Mouse (Mus musculus) liver, embryonic 13.5 days (tissue): ENCODE measurements around the gene Adipor1. TPM values are rescaled to one million over a fixed set of nuclear protein-coding genes. Genes with fewer than 3 reads are reported as not detected.

Experiments used
- ATAC-seq: fragments of 200-750 bp; cut with Nextera tagmentation; 2 replicates; pipeline ENCODE4 v1.8.0; 2017; ENCODE audit warnings: low read depth, mild to moderate bottlenecking, moderate number of reproducible peaks, moderate library complexity
- DNase-seq: peaks from one replicate; pipeline ENCODE4 v3.0.0; 2022
- H3K27ac ChIP-seq: fragments of 300-500 bp; sonication (generic); 2 replicates; pipeline ENCODE4 v1.5.1; 2015; ENCODE audit warnings: moderate library complexity, mild to moderate bottlenecking, inconsistent platforms
- H3K27me3 ChIP-seq: fragments of 300-500 bp; sonication (generic); 2 replicates; pipeline ENCODE4 v1.6.1; 2015; ENCODE audit warnings: mild to moderate bottlenecking, inconsistent platforms
- H3K36me3 ChIP-seq: fragments of 300-500 bp; sonication (generic); 2 replicates; pipeline ENCODE4 v1.6.1; 2015; ENCODE audit warnings: mild to moderate bottlenecking, inconsistent platforms
- H3K4me1 ChIP-seq: fragments of 300-500 bp; sonication (generic); replicated peaks from 2 replicates; pipeline ENCODE4 v1.6.1; 2015; ENCODE audit warnings: inconsistent platforms
- H3K4me2 ChIP-seq: fragments of 300-500 bp; sonication (generic); 2 replicates; pipeline ENCODE4 v1.6.1; 2015; ENCODE audit warnings: inconsistent platforms, mild to moderate bottlenecking, moderate library complexity
- H3K4me3 ChIP-seq: fragments of 300-500 bp; sonication (generic); replicated peaks from 2 replicates; pipeline ENCODE4 v1.5.1; 2015; ENCODE audit warnings: mild to moderate bottlenecking, inconsistent platforms
- H3K9ac ChIP-seq: fragments of 300-500 bp; sonication (generic); 2 replicates; pipeline ENCODE4 v1.6.1; 2015; ENCODE audit warnings: mild to moderate bottlenecking, inconsistent platforms
- H3K9me3 ChIP-seq: fragments of 300-500 bp; sonication (generic); replicated peaks from 2 replicates; pipeline ENCODE4 v1.6.1; 2016; ENCODE audit warnings: inconsistent platforms
- WGBS: fragments of 180-500 bp; shearing (Covaris S2); methylation state at CpG from one replicate; pipeline ENCODE4 v1.1.7; 2015; ENCODE audit not compliant: insufficient replicate concordance; 5-methylcytosine and 5-hydroxymethylcytosine counted together
- polyA plus RNA-seq: library from polyadenylated mRNA; unstranded; fragments of >200 nt; fragmentation: Nextera tagmentation; extraction: Ambion mirVana; gene quantifications from 2 replicates; pipeline ENCODE4 v1.2.1, GENCODE M21; 2015

Adipor1 gene
- polyA plus RNA-seq, 1 experiment from 2014 or later: 130 TPM

- no peaks in the 10 kb centered on the region; the same call in 1 of the 2 replicates for H3K4me1 ChIP-seq
- WGBS: 69% methylated on average over 5 of the region's 5 CpGs
- no peaks in the 10 kb centered on the region for H3K9me3 ChIP-seq
- ATAC-seq (no peak), DNase-seq (no peak)
- no peak overlapping the region for H3K4me2 ChIP-seq
- no peak overlapping the region for H3K9ac ChIP-seq
- H3K36me3 ChIP-seq: no peaks in the 10 kb centered on the region
- no peaks in the 10 kb centered on the region; the same call in 1 of the 2 replicates for H3K27me3 ChIP-seq
- no peak overlapping the region for H3K4me3 ChIP-seq
- no peak overlapping the region for H3K27ac ChIP-seq
Measured at GRCm38 (mm10) chr1:134399735-134400134, 15.4 kb upstream of the Adipor1 start.

GRCm38 (mm10) chr1:134405509-134406413 lies 9.4 kb upstream of the Adipor1 start, which contains the start of gene Cyb5r1:
Cyb5r1 (plus strand) TSS chr1:134405559.
- Histone ChIP-seq H3K27me3 (no peaks in the 10 kb centered on the region), H3K4me1 (peaks cover 15% of the 10 kb centered on the region), H3K4me3 (peak within 1 kb of the TSS; percentile 81), H3K27ac (peak within 1 kb of the TSS; percentile 88), H3K9ac (peak within 1 kb of the TSS; percentile 90), H3K4me2 (peak within 1 kb of the TSS; percentile 85), H3K9me3 (no peaks in the 10 kb centered on the region), H3K36me3 (peaks cover 33% of the 10 kb centered on the region)
- DNase-seq: peak; percentile 84
- peak; percentile 97 for ATAC-seq
- WGBS: under 1% methylated on average over 43 of the region's 43 CpGs

- peak overlapping the region; percentile 88 for H3K27ac ChIP-seq
- peaks cover 15% of the 10 kb centered on the region for H3K4me1 ChIP-seq
- no peaks in the 10 kb centered on the region for H3K27me3 ChIP-seq
- peak overlapping the region; percentile 90 for H3K9ac ChIP-seq
- H3K9me3 ChIP-seq: no peaks in the 10 kb centered on the region
- H3K4me2 ChIP-seq: peak overlapping the region; percentile 85
- DNase-seq: no peak
- H3K4me3 ChIP-seq: peak overlapping the region; percentile 81
- WGBS: 14% methylated on average over 8 of the region's 8 CpGs
- ATAC-seq: no peak
- peaks cover 37% of the 10 kb centered on the region for H3K36me3 ChIP-seq
Measured at GRCm38 (mm10) chr1:134406414-134406771, 8.8 kb upstream of the Adipor1 start.

- DNase-seq: no peak
- no peak overlapping the region for H3K27ac ChIP-seq
Measured at GRCm38 (mm10) chr1:134408080-134408479, 7.1 kb upstream of the Adipor1 start.

GRCm38 (mm10) chr1:134411706-134412629 lies 3.2 kb upstream of the Adipor1 start:
- H3K4me3 ChIP-seq: no peak overlapping the region
- WGBS: 83% methylated on average over 9 of the region's 9 CpGs
- H3K27me3 ChIP-seq: no peaks in the 10 kb centered on the region
- H3K9ac ChIP-seq: no peak overlapping the region
- no peaks in the 10 kb centered on the region for H3K9me3 ChIP-seq
- ATAC-seq (no peak), DNase-seq (no peak)
- peaks cover 47% of the 10 kb centered on the region for H3K36me3 ChIP-seq
- no peak overlapping the region for H3K4me2 ChIP-seq
- H3K27ac ChIP-seq: no peak overlapping the region
- H3K4me1 ChIP-seq: peaks cover 28% of the 10 kb centered on the region

More at GRCm38 (mm10) chr1:134408080-134408479, 7.1 kb upstream of the Adipor1 start:
- 88% methylated on average over 8 of the region's 8 CpGs for WGBS
- no peaks in the 10 kb centered on the region for H3K9me3 ChIP-seq
- H3K4me2 ChIP-seq: no peak overlapping the region
- no peak overlapping the region for H3K9ac ChIP-seq
- H3K36me3 ChIP-seq: peaks cover 47% of the 10 kb centered on the region
- H3K27me3 ChIP-seq: no peaks in the 10 kb centered on the region
- peaks cover 15% of the 10 kb centered on the region for H3K4me1 ChIP-seq
- ATAC-seq: no peak
- no peak overlapping the region for H3K4me3 ChIP-seq

- peaks cover 39% of the 10 kb centered on the region for H3K36me3 ChIP-seq
- no peak overlapping the region for H3K4me3 ChIP-seq
- WGBS: 42% methylated on average over 2 of the region's 2 CpGs
- ATAC-seq: no peak
- peak overlapping the region; percentile 75 for H3K9ac ChIP-seq
- H3K4me1 ChIP-seq: peaks cover 43% of the 10 kb centered on the region
- peak overlapping the region; percentile 76 for H3K4me2 ChIP-seq
- H3K9me3 ChIP-seq: no peaks in the 10 kb centered on the region
- H3K27ac ChIP-seq: peak overlapping the region; percentile 97
- DNase-seq: no peak
- no peaks in the 10 kb centered on the region for H3K27me3 ChIP-seq
Measured at GRCm38 (mm10) chr1:134414038-134414437, 1.1 kb upstream of the Adipor1 start.

GRCm38 (mm10) chr1:134414501-134415167 lies 544 bp upstream of the Adipor1 start:
- Histone ChIP-seq H3K4me1 (peaks cover 49% of the 10 kb centered on the region), H3K27me3 (no peaks in the 10 kb centered on the region), H3K9me3 (no peaks in the 10 kb centered on the region), H3K4me3 (peak overlapping the region; percentile 89), H3K36me3 (peaks cover 33% of the 10 kb centered on the region), H3K27ac (peak overlapping the region; percentile 97), H3K9ac (peak overlapping the region; percentile 75), H3K4me2 (peak overlapping the region; percentile 76)
- ATAC-seq: no peak
- no peak for DNase-seq
- 17% methylated on average over 11 of the region's 11 CpGs for WGBS

GRCm38 (mm10) chr1:134418414-134418975 lies 3.3 kb downstream of the Adipor1 start:
- Histone ChIP-seq H3K9me3 (no peaks in the 10 kb centered on the region), H3K27me3 (no peaks in the 10 kb centered on the region), H3K4me3 (peak overlapping the region; percentile 89), H3K4me2 (peak overlapping the region; percentile 76), H3K4me1 (peaks cover 86% of the 10 kb centered on the region), H3K9ac (peak overlapping the region; percentile 94), H3K36me3 (peaks cover 19% of the 10 kb centered on the region), H3K27ac (peak overlapping the region; percentile 97)
- WGBS: 35% methylated on average over 2 of the region's 2 CpGs
- no peak for DNase-seq
- no peak for ATAC-seq

GRCm38 (mm10) chr1:134419176-134419575 lies 4.0 kb downstream of the Adipor1 start:
- DNase-seq (no peak), ATAC-seq (no peak)
- Histone ChIP-seq H3K4me3 (peak overlapping the region; percentile 89), H3K27ac (peak overlapping the region; percentile 97), H3K4me1 (peaks cover 88% of the 10 kb centered on the region), H3K9ac (peak overlapping the region; percentile 94), H3K36me3 (peaks cover 26% of the 10 kb centered on the region), H3K4me2 (peak overlapping the region; percentile 76), H3K9me3 (no peaks in the 10 kb centered on the region), H3K27me3 (no peaks in the 10 kb centered on the region)
- WGBS: 10% methylated on average over 1 of the region's 1 CpGs

GRCm38 (mm10) chr1:134419751-134420458 lies 4.7 kb downstream of the Adipor1 start:
- Histone ChIP-seq H3K27ac (peak overlapping the region; percentile 97), H3K4me1 (peaks cover 88% of the 10 kb centered on the region), H3K36me3 (peaks cover 33% of the 10 kb centered on the region), H3K9ac (peak overlapping the region; percentile 94), H3K27me3 (no peaks in the 10 kb centered on the region), H3K4me3 (peak overlapping the region; percentile 89), H3K9me3 (no peaks in the 10 kb centered on the region), H3K4me2 (peak overlapping the region; percentile 76)
- WGBS: 15% methylated on average over 5 of the region's 5 CpGs
- no peak for ATAC-seq
- DNase-seq: no peak
